Mouse (Mus musculus) heart, embryonic 14.5 days (tissue): Measurements from ENCODE around the gene Pdia6. TPM values are rescaled to one million over a fixed set of nuclear protein-coding genes. Genes with fewer than 3 reads are reported as not detected.

Experiments used
- ATAC-seq: fragments of 200-750 bp; cut with Nextera tagmentation; 2 replicates; pipeline ENCODE4 v1.8.0; 2017; ENCODE audit warnings: low read depth, moderate TSS enrichment; ENCODE audit not compliant: insufficient number of reproducible peaks, insufficient read depth, low FRiP score
- H3K27ac ChIP-seq, 2 experiments: fragments of 200-500 bp in 1 of 2; fragments of 300-500 bp in 1 of 2; sonication (generic) in 1 of 2; replicated peaks in 1 of 2; 2 replicates each; pipeline ENCODE4 v1.5.1; 2012 to 2014; ENCODE audit warnings: low read depth in 2 of 2, low read length in 2 of 2, control low read depth in 1 of 2, mild to moderate bottlenecking in 1 of 2, mixed read lengths in 1 of 2; ENCODE audit not compliant: control insufficient read depth in 1 of 2, insufficient read depth in 1 of 2
- H3K27me3 ChIP-seq: fragments of 300-500 bp; sonication (generic); 2 replicates; pipeline ENCODE4 v1.6.1; 2014; ENCODE audit warnings: mild to moderate bottlenecking, low read length, control low read depth; ENCODE audit not compliant: control insufficient read depth, insufficient read depth
- H3K36me3 ChIP-seq: fragments of 300-500 bp; sonication (generic); 2 replicates; pipeline ENCODE4 v1.6.1; 2014; ENCODE audit warnings: mild to moderate bottlenecking, control low read depth, low read length, mixed read lengths; ENCODE audit not compliant: control insufficient read depth, insufficient read depth
- H3K4me1 ChIP-seq, 2 experiments: fragments of 200-500 bp in 1 of 2; fragments of 300-500 bp in 1 of 2; sonication (generic) in 1 of 2; 2 replicates each; pipeline ENCODE4 v1.6.1; 2012 to 2014; ENCODE audit warnings: low read length in 2 of 2, control low read depth in 1 of 2, mixed read lengths in 1 of 2; ENCODE audit not compliant: control insufficient read depth in 2 of 2, insufficient read depth in 2 of 2
- H3K4me2 ChIP-seq: fragments of 300-500 bp; sonication (generic); 2 replicates; pipeline ENCODE4 v1.6.1; 2014; ENCODE audit warnings: mild to moderate bottlenecking, low read length
- H3K4me3 ChIP-seq, 2 experiments: fragments of 200-500 bp in 1 of 2; fragments of 300-500 bp in 1 of 2; sonication (generic) in 1 of 2; 2 replicates each; pipeline ENCODE4 v1.5.1; 2012 to 2014; ENCODE audit warnings: low read length in 2 of 2, mild to moderate bottlenecking in 2 of 2, control low read depth in 1 of 2, low read depth in 1 of 2, moderate library complexity in 1 of 2; ENCODE audit not compliant: control insufficient read depth in 1 of 2, insufficient read depth in 1 of 2
- H3K9ac ChIP-seq: fragments of 300-500 bp; sonication (generic); 2 replicates; pipeline ENCODE4 v1.6.1; 2014; ENCODE audit warnings: mild to moderate bottlenecking, low read length
- H3K9me3 ChIP-seq: fragments of 300-500 bp; sonication (generic); 2 replicates; pipeline ENCODE4 v1.6.1; 2016; ENCODE audit warnings: low read length, control low read depth; ENCODE audit not compliant: control insufficient read depth
- WGBS: fragments of 180-500 bp; shearing (Covaris S2); extraction: QIAGEN DNeasy Blood & Tissue Kit; methylation state at CpG from one replicate; pipeline ENCODE4 v1.1.7; 2014; 5-methylcytosine and 5-hydroxymethylcytosine counted together
- polyA plus RNA-seq: library from polyadenylated mRNA; unstranded; fragments of >200 nt; fragmentation: Nextera tagmentation; extraction: Ambion mirVana; gene quantifications from 2 replicates; pipeline ENCODE4 v1.2.1, GENCODE M21; 2014

Gene Pdia6
- polyA plus RNA-seq, 1 experiment from 2014 or later: 321 TPM

DNA sequence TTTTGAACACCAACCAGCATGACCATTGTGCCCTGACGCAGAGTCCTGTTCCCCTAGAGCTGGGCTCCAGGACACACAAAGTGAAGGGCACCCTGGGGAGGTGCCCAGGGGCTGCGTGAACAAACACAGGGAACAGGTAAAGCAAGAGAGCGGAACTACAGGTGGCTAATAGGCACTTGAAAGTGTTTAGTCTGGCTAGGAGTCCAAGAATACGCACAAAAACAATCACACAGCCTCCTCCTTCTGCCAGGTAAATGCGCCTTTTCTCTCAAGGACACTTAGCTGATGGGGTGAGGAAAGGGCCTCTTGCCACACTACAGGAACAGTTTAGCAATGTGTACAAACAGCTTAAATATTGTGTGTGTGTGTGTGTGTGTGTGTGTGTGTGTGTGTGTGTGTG lies 49.8 kb downstream of the Pdia6 start:
- Histone ChIP-seq H3K4me3 (no peak overlapping the region), H3K27me3 (no peaks in the 10 kb centered on the region), H3K9me3 (no peaks in the 10 kb centered on the region), H3K27ac (no peak overlapping the region), H3K4me1 (peaks cover 0 to 2% of the 10 kb centered on the region in 2 experiments; a peak in 1 of 4 replicates), H3K9ac (no peak overlapping the region), H3K36me3 (no peaks in the 10 kb centered on the region), H3K4me2 (no peak overlapping the region)
- no peak for ATAC-seq
- 82% methylated on average over 5 of the region's 5 CpGs for WGBS

GRCm38 (mm10) chr12:17317970-17318369 lies 51.6 kb downstream of the Pdia6 start:
- Histone ChIP-seq H3K4me1 (peaks cover 0 to 2% of the 10 kb centered on the region in 2 experiments; a peak in 1 of 4 replicates), H3K27me3 (peaks cover 9% of the 10 kb centered on the region), H3K9me3 (no peaks in the 10 kb centered on the region), H3K36me3 (no peaks in the 10 kb centered on the region), H3K9ac (no peak overlapping the region), H3K4me2 (no peak overlapping the region), H3K27ac (no peak overlapping the region), H3K4me3 (no peak overlapping the region)
- 22% methylated on average over 4 of the region's 4 CpGs for WGBS
- no peak for ATAC-seq

DNA sequence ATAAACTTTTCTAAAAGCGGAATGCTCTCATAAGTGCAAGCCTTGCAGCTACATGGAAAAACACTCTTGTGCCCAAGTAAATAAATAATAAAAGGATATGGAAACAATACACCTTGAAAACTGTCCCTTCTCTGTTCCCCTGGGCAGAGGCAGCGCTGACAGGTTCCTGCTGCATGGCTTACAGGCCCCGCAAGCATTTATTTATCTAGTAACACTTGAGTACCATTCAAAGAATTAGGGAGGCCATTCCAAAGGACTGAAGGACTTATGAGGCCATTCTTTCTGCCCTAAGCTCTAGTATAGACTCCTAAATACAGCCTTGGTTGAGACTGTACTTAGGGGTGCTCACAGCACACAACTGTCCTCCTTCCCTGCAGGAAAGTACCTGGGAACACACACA lies 52.1 kb downstream of the Pdia6 start:
- WGBS: 52% methylated on average over 3 of the region's 3 CpGs
- H3K4me3 ChIP-seq: no peak overlapping the region
- ATAC-seq: no peak
- no peaks in the 10 kb centered on the region for H3K9me3 ChIP-seq
- H3K36me3 ChIP-seq: no peaks in the 10 kb centered on the region
- no peak overlapping the region for H3K27ac ChIP-seq
- H3K4me2 ChIP-seq: no peak overlapping the region
- no peak overlapping the region for H3K9ac ChIP-seq
- H3K4me1 ChIP-seq: peaks cover 0 to 2% of the 10 kb centered on the region in 2 experiments; a peak in 1 of 4 replicates
- H3K27me3 ChIP-seq: peaks cover 13% of the 10 kb centered on the region

- no peak for ATAC-seq
- WGBS: 5% methylated on average over 48 of the region's 51 CpGs
These were observed 58.5 kb downstream of the Pdia6 start for GRCm38 (mm10) chr12:17324549-17325470.

GRCm38 (mm10) chr12:17329259-17329658 lies 62.9 kb downstream of the Pdia6 start, which contains the start of gene Atp6v1c2:
Gene Atp6v1c2, minus strand, starts transcription at chr12:17329359.
- no peak within 1 kb of the TSS for H3K27ac ChIP-seq
- no peak within 1 kb of the TSS for H3K9ac ChIP-seq
- ATAC-seq: no peak
- peaks cover 0 to 2% of the 10 kb centered on the region in 2 experiments; a peak in 1 of 4 replicates for H3K4me1 ChIP-seq
- H3K36me3 ChIP-seq: no peaks in the 10 kb centered on the region
- H3K4me2 ChIP-seq: no peak within 1 kb of the TSS
- H3K9me3 ChIP-seq: no peaks in the 10 kb centered on the region
- no peak within 1 kb of the TSS for H3K4me3 ChIP-seq
- peaks cover 25% of the 10 kb centered on the region for H3K27me3 ChIP-seq
- WGBS: 63% methylated on average over 3 of the region's 3 CpGs

More at GRCm38 (mm10) chr12:17324549-17325470, 58.5 kb downstream of the Pdia6 start:
- Histone ChIP-seq H3K9ac (peak overlapping the region; percentile 59), H3K4me3 (peak overlapping the region; percentile 47), H3K4me1 (peaks cover 0 to 2% of the 10 kb centered on the region in 2 experiments; a peak in 1 of 4 replicates), H3K27ac (no peak overlapping the region), H3K4me2 (peak overlapping the region; percentile 84), H3K9me3 (no peaks in the 10 kb centered on the region), H3K27me3 (peaks cover 42% of the 10 kb centered on the region), H3K36me3 (no peaks in the 10 kb centered on the region)

GRCm38 (mm10) chr12:17333459-17333858 lies 67.1 kb downstream of the Pdia6 start:
- 26% methylated on average over 1 of the region's 1 CpGs for WGBS

More at GRCm38 (mm10) chr12:17333459-17333858, 67.1 kb downstream of the Pdia6 start:
- peaks cover 5% of the 10 kb centered on the region; the same call in 1 of the 2 replicates for H3K27me3 ChIP-seq
- no peak for ATAC-seq
- no peaks in the 10 kb centered on the region for H3K9me3 ChIP-seq
- H3K36me3 ChIP-seq: no peaks in the 10 kb centered on the region
- no peaks in the 10 kb centered on the region for H3K4me1 ChIP-seq
- no peak overlapping the region for H3K27ac ChIP-seq
- no peak overlapping the region for H3K9ac ChIP-seq
- no peak overlapping the region for H3K4me3 ChIP-seq
- H3K4me2 ChIP-seq: no peak overlapping the region
